In genomic region chr6:129403391-129403790, GRCm38 (mm10) we compare ENCODE assay signal across 32 mouse cellular contexts. TPM values are rescaled to one million over a fixed set of nuclear protein-coding genes. Genes with fewer than 3 reads are reported as not detected.
A peak's percentile ranks its signal among the peaks of the same experiment; 100 is the strongest.
DNase-seq lines count a peak whose midpoint lies in the region; ATAC-seq and TF ChIP-seq lines count a peak whose summit lies in the region.
"Had no signal": no experiment of that assay in that cellular context is flagged by ENCODE, and none has a peak within 500 bp of the region (broad histone marks: within the 10 kb centered on the region; RNA-seq: fewer than 3 reads in every experiment).

No protein-coding gene starts in this region.

- no peak overlapping the region for H3K4me2 ChIP-seq in kidney, postnatal 0 days (ENCODE audit: low read length)
- no peak overlapping the region for H3K4me2 ChIP-seq in intestine, embryonic 16.5 days (ENCODE audit: low read depth, low read length)
- H3K4me2 ChIP-seq: embryonic facial prominence, embryonic 13.5 days; forebrain, embryonic 15.5 days; heart, embryonic 13.5 days; hindbrain, embryonic 14.5 days had no signal

- H3K36me3 ChIP-seq in kidney, postnatal 0 days (ENCODE audit: insufficient read depth, low read length): no peaks in the 10 kb centered on the region
- H3K36me3 ChIP-seq in kidney, adult 2 months (ENCODE audit: control insufficient read depth, insufficient read depth, low read length): no peaks in the 10 kb centered on the region
- H3K36me3 ChIP-seq in intestine, embryonic 16.5 days (ENCODE audit: control insufficient read depth, insufficient read depth, low read length): no peaks in the 10 kb centered on the region
- H3K36me3 ChIP-seq: embryonic facial prominence, embryonic 13.5 days; forebrain, embryonic 15.5 days; heart, embryonic 10.5 days; heart, embryonic 13.5 days had no signal

- H3K9me3 ChIP-seq in kidney, postnatal 0 days (replicated peaks; ENCODE audit: low read length): no peaks in the 10 kb centered on the region
- no peaks in the 10 kb centered on the region for H3K9me3 ChIP-seq in intestine, embryonic 16.5 days (ENCODE audit: control insufficient read depth, low read length)
- H3K9me3 ChIP-seq: embryonic facial prominence, embryonic 13.5 days; forebrain, embryonic 15.5 days; heart, embryonic 10.5 days; heart, embryonic 13.5 days had no signal

- H3K27me3 ChIP-seq in kidney, postnatal 0 days (ENCODE audit: insufficient read depth, low read length): no peaks in the 10 kb centered on the region
- H3K27me3 ChIP-seq in kidney, adult 2 months (replicated peaks; ENCODE audit: control insufficient read depth, insufficient read depth, low read length): no peaks in the 10 kb centered on the region
- no peaks in the 10 kb centered on the region for H3K27me3 ChIP-seq in intestine, embryonic 16.5 days (replicated peaks; ENCODE audit: control insufficient read depth, insufficient read depth, low read length)
- H3K27me3 ChIP-seq: embryonic facial prominence, embryonic 13.5 days; forebrain, embryonic 15.5 days; heart, embryonic 13.5 days had no signal

- no peak for TF ChIP-seq CTCF in kidney, postnatal 0 days (IDR thresholded peaks at IDR 0.05; ENCODE audit: low read depth)
- no peak for TF ChIP-seq CTCF in kidney, adult 2 months (conservative IDR thresholded peaks at IDR 0.05; ENCODE audit: insufficient read depth, insufficient read length, low read depth, low read length)

- WGBS in kidney, postnatal 0 days: 47% methylated on average over 6 of the region's 6 CpGs
- 60% methylated on average over 6 of the region's 6 CpGs for WGBS in kidney, adult 2 months
- 77% methylated on average over 6 of the region's 6 CpGs for WGBS in intestine, embryonic 16.5 days

- DNase-seq in kidney, postnatal 0 days (ENCODE audit: low spot score): peak; percentile 26
- no peak for DNase-seq in kidney, adult 2 months
- DNase-seq in gonadal fat pad, adult 2 months (ENCODE audit: low read depth): peak; percentile 59
- DNase-seq: adrenal gland, adult 2 months; adrenal gland, postnatal 14 days; cerebellum, adult 11 months; cerebellum, adult 2 months; cerebellum, adult 9-11 months; cerebellum, postnatal 25 days; gastrocnemius, adult 2 months; gastrocnemius, postnatal 25 days; heart, adult 18-20 months; heart, postnatal 14 days; heart, postnatal 4 days had no signal

- no peak for TF ChIP-seq POLR2A in kidney, adult 2 months (IDR thresholded peaks at IDR 0.05; ENCODE audit: low read depth, low read length)

- H3K4me1 ChIP-seq in kidney, postnatal 0 days (replicated peaks; ENCODE audit: insufficient read depth, low read length): no peaks in the 10 kb centered on the region; the same call in 1 of the 2 replicates
- peaks cover 5% of the 10 kb centered on the region; the same call in 1 of the 2 replicates for H3K4me1 ChIP-seq in kidney, adult 2 months (ENCODE audit: control insufficient read depth, insufficient read depth, low read length)
- H3K4me1 ChIP-seq in intestine, embryonic 16.5 days (ENCODE audit: control insufficient read depth, insufficient read depth, low read length): no peaks in the 10 kb centered on the region
- H3K4me1 ChIP-seq: embryonic facial prominence, embryonic 13.5 days; forebrain, embryonic 15.5 days; heart, embryonic 10.5 days had no signal

- ATAC-seq in kidney, postnatal 0 days (replicated peaks; ENCODE audit: low FRiP score, low read depth): no peak
- 0 out of 2 replicates have a peak, but pooled peaks have one; percentile 26 for ATAC-seq in megakaryocyte, adult 5-6 weeks (ENCODE audit: poor library complexity, severe bottlenecking)
- ATAC-seq in frontal cortex, adult (ENCODE audit: low TSS enrichment): no peak
- no peak for ATAC-seq in intestine, embryonic 16.5 days
- ATAC-seq: CD4-positive, CD25-positive, alpha-beta regulatory T cell, adult 4 months; forebrain, embryonic 15.5 days; hindbrain, postnatal 0 days; inflammation-experienced regulatory T-cells, adult 6 months; intestine, postnatal 0 days had no signal

- H3K9ac ChIP-seq in kidney, postnatal 0 days (ENCODE audit: low read depth, low read length): no peak overlapping the region
- H3K9ac ChIP-seq in intestine, embryonic 16.5 days (ENCODE audit: low read depth, low read length): no peak overlapping the region
- H3K9ac ChIP-seq: embryonic facial prominence, embryonic 13.5 days; forebrain, embryonic 15.5 days; heart, embryonic 13.5 days; hindbrain, embryonic 14.5 days had no signal

- H3K27ac ChIP-seq in kidney, postnatal 0 days: no peak overlapping the region
- no peak overlapping the region for H3K27ac ChIP-seq in kidney, adult 2 months (ENCODE audit: insufficient read depth, low read depth, low read length)
- no peak overlapping the region for H3K27ac ChIP-seq in intestine, embryonic 16.5 days (ENCODE audit: low read length)
- H3K27ac ChIP-seq: embryonic facial prominence, embryonic 13.5 days; forebrain, embryonic 15.5 days; gastrocnemius, adult 2 months; heart, embryonic 10.5 days; heart, embryonic 13.5 days; hindbrain, embryonic 14.5 days; hindbrain, postnatal 0 days had no signal

- H3K4me3 ChIP-seq in kidney, postnatal 0 days (replicated peaks; ENCODE audit: low read depth, low read length): no peak overlapping the region
- no peak overlapping the region for H3K4me3 ChIP-seq in kidney, adult 2 months (ENCODE audit: insufficient read depth, low read depth, low read length)
- H3K4me3 ChIP-seq in intestine, embryonic 16.5 days (ENCODE audit: low read length): no peak overlapping the region
- H3K4me3 ChIP-seq: embryonic facial prominence, embryonic 13.5 days; forebrain, embryonic 15.5 days; gastrocnemius, adult 2 months; heart, embryonic 10.5 days; heart, embryonic 13.5 days had no signal

RNA-seq across cellular contexts. Expression of gene Clec9a, which starts 5.3 kb away (rescaled TPM):
- 0.38 and 0.40 TPM in 2 replicates for polyA plus RNA-seq in kidney, postnatal 0 days (2015; fragmentation: Nextera tagmentation; extraction: Ambion mirVana)
- polyA plus RNA-seq in kidney, adult 2 months (2012; rRNA removed): 0.42 and 0.86 TPM in 2 replicates
- polyA plus RNA-seq in gonadal fat pad, adult 2 months (2012; rRNA removed): 0.78 and 0.98 TPM in 2 replicates
- 27.6 and 31.4 TPM in 2 replicates for total RNA-seq in megakaryocyte, adult 5-6 weeks (2015)
- total RNA-seq in megakaryocyte, adult 5-6 weeks (2017): 13.4 and 14.3 TPM in 2 replicates
- 0.09 and 0.15 TPM in 2 replicates for polyA plus RNA-seq in intestine, embryonic 16.5 days (2015; fragmentation: Nextera tagmentation; extraction: Ambion mirVana)
- total RNA-seq: gastrocnemius, adult 2 months; gastrocnemius, postnatal 25 days; heart, postnatal 4 days; hindbrain, postnatal 0 days; MEL had no signal
- polyA plus RNA-seq: C2C12; CD4-positive, CD25-positive, alpha-beta regulatory T cell, adult 4 months; cerebellum, adult 2 months; frontal cortex, adult 2 months; inflammation-experienced regulatory T-cells, adult 6 months had no signal

RNA-seq across cellular contexts. Expression of gene Clec1b, which starts 6.3 kb away (rescaled TPM):
- 1.5 and 1.7 TPM in 2 replicates for polyA plus RNA-seq in kidney, postnatal 0 days (2015; fragmentation: Nextera tagmentation; extraction: Ambion mirVana)
- polyA plus RNA-seq in kidney, adult 2 months (2012; rRNA removed): 0.24 and 0.41 TPM in 2 replicates
- polyA plus RNA-seq in gonadal fat pad, adult 2 months (2012; rRNA removed): not detected in 2 replicates
- 3.6 and 5.5 TPM in 2 replicates for total RNA-seq in megakaryocyte, adult 5-6 weeks (2015)
- total RNA-seq in megakaryocyte, adult 5-6 weeks (2017): 3.8 and 4.5 TPM in 2 replicates
- 0.76 and 0.89 TPM in 2 replicates for polyA plus RNA-seq in intestine, embryonic 16.5 days (2015; fragmentation: Nextera tagmentation; extraction: Ambion mirVana)
- total RNA-seq: gastrocnemius, postnatal 25 days; MEL had no signal
- polyA plus RNA-seq: C2C12; frontal cortex, adult 2 months had no signal

RNA-seq across cellular contexts. Expression of gene Clec12b, which starts 17.7 kb away (rescaled TPM):
- polyA plus RNA-seq in kidney, postnatal 0 days (2015; fragmentation: Nextera tagmentation; extraction: Ambion mirVana): 0.10 and 0.11 TPM in 2 replicates
- polyA plus RNA-seq in kidney, adult 2 months (2012; rRNA removed): 0.06 and 0.12 TPM in 2 replicates
- polyA plus RNA-seq in gonadal fat pad, adult 2 months (2012; rRNA removed): 0.09 and 0.20 TPM in 2 replicates
- not detected in 2 replicates for total RNA-seq in megakaryocyte, adult 5-6 weeks (2015)
- total RNA-seq in megakaryocyte, adult 5-6 weeks (2017): not detected in 2 replicates
- polyA plus RNA-seq in intestine, embryonic 16.5 days (2015; fragmentation: Nextera tagmentation; extraction: Ambion mirVana): 0.10 and 0.23 TPM in 2 replicates
- total RNA-seq: common myeloid progenitor, adult 5-6 weeks; gastrocnemius, adult 2 months; gastrocnemius, postnatal 25 days; heart, adult 18-20 months; MEL had no signal
- polyA plus RNA-seq: adrenal gland, adult 2 months; C2C12; CD4-positive, CD25-positive, alpha-beta regulatory T cell, adult 4 months; embryonic facial prominence, embryonic 13.5 days; forebrain, embryonic 11.5 days; hindbrain, embryonic 11.5 days; inflammation-experienced regulatory T-cells, adult 6 months had no signal

RNA-seq across cellular contexts. Expression of gene Clec1a, which starts 48.4 kb away (rescaled TPM):
- 10.3 and 10.6 TPM in 2 replicates for polyA plus RNA-seq in kidney, postnatal 0 days (2015; fragmentation: Nextera tagmentation; extraction: Ambion mirVana)
- polyA plus RNA-seq in kidney, adult 2 months (2012; rRNA removed): 2.6 and 2.8 TPM in 2 replicates
- 1.2 and 2.3 TPM in 2 replicates for polyA plus RNA-seq in gonadal fat pad, adult 2 months (2012; rRNA removed)
- 0.07 TPM in 1 of 2 replicates, not detected in the other for total RNA-seq in megakaryocyte, adult 5-6 weeks (2015)
- total RNA-seq in megakaryocyte, adult 5-6 weeks (2017): 0.15 TPM in 1 of 2 replicates, not detected in the other
- polyA plus RNA-seq in intestine, embryonic 16.5 days (2015; fragmentation: Nextera tagmentation; extraction: Ambion mirVana): 3.6 and 3.8 TPM in 2 replicates
- total RNA-seq: MEL had no signal
- polyA plus RNA-seq: CD4-positive, CD25-positive, alpha-beta regulatory T cell, adult 4 months; inflammation-experienced regulatory T-cells, adult 6 months had no signal
